Mouse (Mus musculus) ES-Bruce4 (cell line): ENCODE results near the gene Cr2. TPM values are rescaled to one million over a fixed set of nuclear protein-coding genes. Genes with fewer than 3 reads are reported as not detected.

ENCODE experiments used
- H3K27ac ChIP-seq: 2 replicates; pipeline ENCODE4 v1.5.1; 2012; ENCODE audit warnings: low read length, inconsistent platforms; ENCODE audit not compliant: insufficient read depth
- H3K27me3 ChIP-seq: 2 replicates; pipeline ENCODE4 v1.6.1; 2012; ENCODE audit warnings: mild to moderate bottlenecking, low read length, inconsistent platforms; ENCODE audit not compliant: control insufficient read depth, poor library complexity, insufficient read depth, severe bottlenecking
- H3K36me3 ChIP-seq: 2 replicates; pipeline ENCODE4 v1.6.1; 2012; ENCODE audit warnings: inconsistent platforms, mild to moderate bottlenecking, low read length, moderate library complexity; ENCODE audit not compliant: control insufficient read depth, poor library complexity, insufficient read depth, severe bottlenecking
- H3K4me1 ChIP-seq: one replicate; pipeline ENCODE4 v1.8.1; 2011; ENCODE audit warnings: low read length; ENCODE audit not compliant: control insufficient read depth, insufficient read depth
- H3K4me3 ChIP-seq: 2 replicates; pipeline ENCODE4 v1.5.1; 2011; ENCODE audit warnings: low read depth, mild to moderate bottlenecking, low read length
- H3K9ac ChIP-seq: 2 replicates; pipeline ENCODE4 v1.6.1; 2012; ENCODE audit warnings: low read depth, mild to moderate bottlenecking, inconsistent platforms; ENCODE audit not compliant: poor library complexity, severe bottlenecking
- H3K9me3 ChIP-seq: replicated peaks from 2 replicates; pipeline ENCODE4 v1.6.1; 2012; ENCODE audit warnings: mild to moderate bottlenecking, low read length, inconsistent platforms; ENCODE audit not compliant: control insufficient read depth, poor library complexity, insufficient read depth, severe bottlenecking
- CTCF ChIP-seq: IDR thresholded peaks from one replicate; pipeline ENCODE4 v1.8.1; 2011; ENCODE audit warnings: low read depth, low read length
- EP300 ChIP-seq: IDR thresholded peaks from 2 replicates; pipeline ENCODE4 v1.6.1; 2011; ENCODE audit warnings: low read depth, low read length; ENCODE audit not compliant: insufficient read depth
- POLR2A ChIP-seq: IDR thresholded peaks from one replicate; pipeline ENCODE4 v1.8.1; 2011; ENCODE audit warnings: low read length; ENCODE audit not compliant: insufficient read depth
- polyA plus RNA-seq: library from polyadenylated mRNA; stranded (reverse); fragments of >200 nt; gene quantifications from 2 replicates; pipeline ENCODE4 v1.2.4, GENCODE M21; 2011; ENCODE audit warnings: low read depth; ENCODE audit not compliant: missing spikeins, insufficient read depth, insufficient read length

The Cr2 gene
- polyA plus RNA-seq, 1 experiment = 0.66 TPM

- no peak overlapping the region for H3K4me3 ChIP-seq
- H3K36me3 ChIP-seq = no peaks in the 10 kb centered on the region
- no peaks in the 10 kb centered on the region for H3K27me3 ChIP-seq
Observed at GRCm38 (mm10) chr1:195100693-195101092, 75.8 kb downstream of the Cr2 start.

GRCm38 (mm10) chr1:195098004-195098403 is 78.5 kb downstream of the Cr2 start:
- Histone ChIP-seq H3K4me3 (no peak overlapping the region), H3K4me1 (no peaks in the 10 kb centered on the region), H3K9ac (no peak overlapping the region), H3K36me3 (no peaks in the 10 kb centered on the region), H3K9me3 (no peaks in the 10 kb centered on the region), H3K27ac (no peak overlapping the region), H3K27me3 (no peaks in the 10 kb centered on the region)
- TF ChIP-seq CTCF (no peak), EP300 (no peak), POLR2A (no peak)

More at GRCm38 (mm10) chr1:195100693-195101092, 75.8 kb downstream of the Cr2 start:
- TF ChIP-seq EP300 (no peak), CTCF (no peak), POLR2A (no peak)
- H3K4me1 ChIP-seq = no peaks in the 10 kb centered on the region
- H3K9me3 ChIP-seq = no peaks in the 10 kb centered on the region
- H3K9ac ChIP-seq = no peak overlapping the region
- H3K27ac ChIP-seq = no peak overlapping the region

GRCm38 (mm10) chr1:195092220-195092720 is 84.2 kb downstream of the Cr2 start, which contains the start of gene Cd46:
Gene Cd46, minus strand, starts transcription at chr1:195092249.
- Histone ChIP-seq H3K4me3 (peak within 1 kb of the TSS; percentile 55), H3K36me3 (no peaks in the 10 kb centered on the region), H3K9ac (peak within 1 kb of the TSS; percentile 28; the same call in 1 of the 2 replicates), H3K4me1 (no peaks in the 10 kb centered on the region), H3K27me3 (no peaks in the 10 kb centered on the region), H3K27ac (no peak within 1 kb of the TSS), H3K9me3 (no peaks in the 10 kb centered on the region)
- TF ChIP-seq EP300 (no peak), POLR2A (no peak), CTCF (no peak)

GRCm38 (mm10) chr1:195091699-195092219 is 84.8 kb downstream of the Cr2 start:
- TF ChIP-seq POLR2A (no peak), EP300 (no peak)
- Histone ChIP-seq H3K27ac (no peak overlapping the region), H3K9ac (peak overlapping the region; percentile 28; the same call in 1 of the 2 replicates)

More at GRCm38 (mm10) chr1:195091699-195092219, 84.8 kb downstream of the Cr2 start:
- no peaks in the 10 kb centered on the region for H3K4me1 ChIP-seq
- no peaks in the 10 kb centered on the region for H3K9me3 ChIP-seq
- H3K27me3 ChIP-seq = no peaks in the 10 kb centered on the region
- no peaks in the 10 kb centered on the region for H3K36me3 ChIP-seq
- peak overlapping the region; percentile 55 for H3K4me3 ChIP-seq

Other genes starting within 250 kb of the Cr2 start
- 0.52 and 0.70 TPM in 2 replicates for gene Cd34, start 237.9 kb downstream of the Cr2 start, polyA plus RNA-seq
- gene Cd46, start 84.5 kb downstream of the Cr2 start, polyA plus RNA-seq = 0.79 and 0.91 TPM in 2 replicates
- 25.7 and 32.0 TPM in 2 replicates for gene Cr1l, start 45.1 kb downstream of the Cr2 start, polyA plus RNA-seq